Mouse (Mus musculus) embryo, embryonic 10.5 days (tissue): ENCODE results near the gene Gm5934.
"Not testable (repeated sequence)": the region's sequence is repeated elsewhere in the genome, so short reads cannot be mapped to it uniquely, and the experiment has no call there.

Source experiments
- DNase-seq: peaks from one replicate; pipeline ENCODE4 v3.0.0-alpha.2; 2015; ENCODE audit warnings: low spot score

Gm5934 gene

GRCm38 (mm10) chrX:24500660-24501059 lies at the start of gene Gm5934:
Gm5934 (minus strand) TSS chrX:24500760.
- not testable (repeated sequence) for DNase-seq
